Mouse (Mus musculus) liver, adult 2 months (tissue): ENCODE measurements around the gene Gm7544. TPM values are rescaled to one million over a fixed set of nuclear protein-coding genes. Genes with fewer than 3 reads are reported as not detected.

Source experiments
- DNase-seq: peaks from one replicate; pipeline ENCODE4 v3.0.0-alpha.2; 2011; ENCODE audit warnings: low read depth, low spot score; ENCODE audit errors: extremely low read depth
- H3K27ac ChIP-seq: fragments of 200-500 bp; replicated peaks from 2 replicates; pipeline ENCODE4 v1.5.1; 2012; ENCODE audit warnings: low read depth, mild to moderate bottlenecking, control low read depth, inconsistent platforms, low read length; ENCODE audit not compliant: insufficient read depth
- H3K27me3 ChIP-seq: fragments of 200-500 bp; 2 replicates; pipeline ENCODE4 v1.6.1; 2012; ENCODE audit warnings: mild to moderate bottlenecking, moderate library complexity, low read length, inconsistent platforms; ENCODE audit not compliant: control insufficient read depth, insufficient read depth
- H3K36me3 ChIP-seq: fragments of 200-500 bp; 2 replicates; pipeline ENCODE4 v1.6.1; 2012; ENCODE audit warnings: low read length, inconsistent platforms; ENCODE audit not compliant: control insufficient read depth, insufficient read depth
- H3K4me1 ChIP-seq: fragments of 200-500 bp; 2 replicates; pipeline ENCODE4 v1.6.1; 2011; ENCODE audit warnings: low read length; ENCODE audit not compliant: control insufficient read depth, insufficient read depth
- H3K4me3 ChIP-seq: fragments of 200-500 bp; 2 replicates; pipeline ENCODE4 v1.5.1; 2011; ENCODE audit warnings: low read depth, mild to moderate bottlenecking, control low read depth, low read length, moderate library complexity; ENCODE audit not compliant: insufficient read depth
- H3K79me2 ChIP-seq: fragments of 200-500 bp; 2 replicates; pipeline ENCODE4 v1.6.1; 2012; ENCODE audit warnings: inconsistent platforms, mild to moderate bottlenecking, low read length, moderate library complexity; ENCODE audit not compliant: control insufficient read depth, insufficient read depth
- H3K9ac ChIP-seq: fragments of 200-500 bp; 2 replicates; pipeline ENCODE4 v1.6.1; 2012; ENCODE audit warnings: low read depth, mild to moderate bottlenecking, control low read depth, inconsistent platforms, low read length
- CTCF ChIP-seq: fragments of 200-500 bp; IDR thresholded peaks from 2 replicates; pipeline ENCODE4 v1.5.1; 2011; ENCODE audit warnings: low read depth, low read length, control low read depth
- POLR2A ChIP-seq: fragments of 200-500 bp; IDR thresholded peaks from 2 replicates; pipeline ENCODE4 v1.6.1; 2011; ENCODE audit warnings: low read length, control low read depth; ENCODE audit not compliant: insufficient read depth; ENCODE audit errors: extremely low read depth
- WGBS: fragments of 180-500 bp; shearing (Covaris S2); methylation state at CpG from one replicate; pipeline ENCODE4 v1.1.7; 2018; 5-methylcytosine and 5-hydroxymethylcytosine counted together
- polyA plus RNA-seq: library from polyadenylated mRNA; depleted of rRNA; stranded (reverse); fragments of >200 nt; gene quantifications from 2 replicates; pipeline ENCODE4 v1.2.3, GENCODE M21; 2012; rRNA removed
- total RNA-seq: library from RNA; depleted of rRNA; stranded (reverse); fragments of >200 nt; gene quantifications from 2 replicates; pipeline ENCODE4 v1.2.3, GENCODE M21; 2014; rRNA removed

Gene Gm7544
- total and polyA plus RNA-seq, 2 experiments: not detected

DNA sequence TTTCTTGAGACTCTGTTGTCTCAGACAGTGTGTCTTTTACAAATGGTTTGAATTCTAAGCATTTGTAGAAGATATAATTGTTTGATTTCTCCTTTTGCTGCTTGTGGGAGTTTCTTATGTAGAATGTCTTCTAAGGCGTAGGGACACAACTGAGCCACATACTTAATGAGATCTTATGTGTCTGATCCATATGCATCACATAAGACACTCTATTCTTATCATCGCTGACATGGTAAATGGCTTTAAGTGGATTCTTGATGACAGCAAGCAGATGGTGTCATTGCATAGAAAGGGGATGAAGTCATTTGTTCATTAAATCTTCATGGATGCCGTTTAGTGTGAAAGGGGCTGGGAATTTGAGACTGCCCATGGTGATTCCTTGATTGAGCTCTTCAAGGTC is 49.9 kb downstream of the Gm7544 start:
- H3K36me3 ChIP-seq: peaks cover 10% of the 10 kb centered on the region
- H3K4me3 ChIP-seq: no peak overlapping the region
- TF ChIP-seq POLR2A (no peak), CTCF (no peak)
- no peak overlapping the region for H3K27ac ChIP-seq
- 92% methylated on average over 3 of the region's 3 CpGs for WGBS
- DNase-seq: no peak
- no peaks in the 10 kb centered on the region for H3K27me3 ChIP-seq
- H3K9ac ChIP-seq: no peak overlapping the region
- no peaks in the 10 kb centered on the region for H3K4me1 ChIP-seq
- no peaks in the 10 kb centered on the region for H3K79me2 ChIP-seq

Other genes starting within 250 kb of the Gm7544 start
- 55.2 and 58.3 TPM in 2 replicates for gene Mff, start 231.1 kb downstream of the Gm7544 start, total RNA-seq
- 32.4 and 38.1 TPM in 2 replicates for gene Mff, start 231.1 kb downstream of the Gm7544 start, polyA plus RNA-seq
- not detected in 2 replicates for gene Tm4sf20, start 187.6 kb downstream of the Gm7544 start, total RNA-seq
- not detected in 2 replicates for gene Tm4sf20, start 187.6 kb downstream of the Gm7544 start, polyA plus RNA-seq
- gene Gm47791, start 184.8 kb downstream of the Gm7544 start, total RNA-seq: not detected in 2 replicates
- gene Gm47791, start 184.8 kb downstream of the Gm7544 start, polyA plus RNA-seq: not detected in 2 replicates
- 13.1 and 14.8 TPM in 2 replicates for gene Agfg1, start 116.5 kb downstream of the Gm7544 start, total RNA-seq
- 11.7 and 13.6 TPM in 2 replicates for gene Agfg1, start 116.5 kb downstream of the Gm7544 start, polyA plus RNA-seq
- gene A030005L19Rik, start 42.7 kb downstream of the Gm7544 start, total RNA-seq: not detected in 2 replicates
- 0.18 TPM in 1 of 2 replicates, not detected in the other for gene A030005L19Rik, start 42.7 kb downstream of the Gm7544 start, polyA plus RNA-seq
- gene A030014E15Rik, start 31.1 kb downstream of the Gm7544 start, total RNA-seq: not detected in 2 replicates
- gene A030014E15Rik, start 31.1 kb downstream of the Gm7544 start, polyA plus RNA-seq: not detected in 2 replicates
- gene Gm6217, start 24.6 kb downstream of the Gm7544 start, total RNA-seq: not detected in 2 replicates
- not detected in 2 replicates for gene Gm6217, start 24.6 kb downstream of the Gm7544 start, polyA plus RNA-seq
- gene A030003K21Rik, start 12.6 kb downstream of the Gm7544 start, total RNA-seq: not detected in 2 replicates
- gene A030003K21Rik, start 12.6 kb downstream of the Gm7544 start, polyA plus RNA-seq: not detected in 2 replicates
- not detected in 2 replicates for gene Gm47955, start 4.3 kb upstream of the Gm7544 start, total RNA-seq
- gene Gm47955, start 4.3 kb upstream of the Gm7544 start, polyA plus RNA-seq: not detected in 2 replicates
- gene Gm47959, start 44.5 kb upstream of the Gm7544 start, total RNA-seq: not detected in 2 replicates
- gene Gm47959, start 44.5 kb upstream of the Gm7544 start, polyA plus RNA-seq: not detected in 2 replicates
- gene Slc19a3, start 82.4 kb upstream of the Gm7544 start, total RNA-seq: not detected in 2 replicates
- gene Slc19a3, start 82.4 kb upstream of the Gm7544 start, polyA plus RNA-seq: 0.11 TPM in 1 of 2 replicates, not detected in the other
- not detected in 2 replicates for gene Krtap28-10, start 86.5 kb upstream of the Gm7544 start, total RNA-seq
- not detected in 2 replicates for gene Krtap28-10, start 86.5 kb upstream of the Gm7544 start, polyA plus RNA-seq
- not detected in 2 replicates for gene Gm47969, start 88.9 kb upstream of the Gm7544 start, total RNA-seq
- not detected in 2 replicates for gene Gm47969, start 88.9 kb upstream of the Gm7544 start, polyA plus RNA-seq
- gene A030005K14Rik, start 103.4 kb upstream of the Gm7544 start, total RNA-seq: not detected in 2 replicates
- gene A030005K14Rik, start 103.4 kb upstream of the Gm7544 start, polyA plus RNA-seq: not detected in 2 replicates
- gene Krtap28-13, start 104.9 kb upstream of the Gm7544 start, total RNA-seq: not detected in 2 replicates
- not detected in 2 replicates for gene Krtap28-13, start 104.9 kb upstream of the Gm7544 start, polyA plus RNA-seq
- gene Ccl20, start 160.8 kb upstream of the Gm7544 start, total RNA-seq: not detected in 2 replicates
- gene Ccl20, start 160.8 kb upstream of the Gm7544 start, polyA plus RNA-seq: not detected in 2 replicates
- not detected in 2 replicates for gene Daw1, start 203.7 kb upstream of the Gm7544 start, total RNA-seq
- not detected in 2 replicates for gene Daw1, start 203.7 kb upstream of the Gm7544 start, polyA plus RNA-seq